Mouse (Mus musculus) myocyte (in vitro differentiated cells): Measurements from ENCODE around the gene Hmmr. TPM values are rescaled to one million over a fixed set of nuclear protein-coding genes. Genes with fewer than 3 reads are reported as not detected.

Experiments
- H3K27me3 ChIP-seq: one replicate; pipeline ENCODE4 v1.6.1; 2011; ENCODE audit not compliant: control insufficient read depth, insufficient read depth, insufficient read length
- H3K36me3 ChIP-seq: one replicate; pipeline ENCODE4 v1.6.1; 2011; ENCODE audit not compliant: control insufficient read depth, insufficient read depth
- H3K4me2 ChIP-seq: one replicate; pipeline ENCODE4 v1.6.1; 2011; ENCODE audit warnings: low read depth, control low read depth
- H3K4me3 ChIP-seq: one replicate; pipeline ENCODE4 v1.5.1; 2011; ENCODE audit warnings: mild to moderate bottlenecking, control low read depth, moderate library complexity
- H3K79me2 ChIP-seq: one replicate; pipeline ENCODE4 v1.6.1; 2011; ENCODE audit not compliant: control insufficient read depth, insufficient read depth
- H3ac ChIP-seq: one replicate; pipeline ENCODE4 v1.6.1; 2011; ENCODE audit not compliant: control insufficient read depth, insufficient read length
- CEBPB ChIP-seq: IDR thresholded peaks from 2 replicates; pipeline ENCODE4 v1.6.1; 2011; ENCODE audit warnings: mild to moderate bottlenecking, moderate library complexity; ENCODE audit not compliant: poor library complexity, insufficient read depth, severe bottlenecking
- E2F4 ChIP-seq: IDR thresholded peaks from one replicate; pipeline ENCODE4 v1.6.1; 2011; ENCODE audit warnings: mild to moderate bottlenecking, control low read depth, moderate library complexity; ENCODE audit not compliant: insufficient read depth
- MAX ChIP-seq: IDR thresholded peaks from one replicate; pipeline ENCODE4 v1.6.1; 2011; ENCODE audit warnings: low read depth, mild to moderate bottlenecking, control low read depth
- MYOD1 ChIP-seq, 3 experiments: IDR thresholded peaks; one replicate each; pipeline ENCODE4 v1.6.1; 2011; ENCODE audit warnings: control low read depth in 2 of 3, low read depth in 2 of 3, mild to moderate bottlenecking in 2 of 3, moderate library complexity in 1 of 3; ENCODE audit not compliant: insufficient read length in 2 of 3, control insufficient read depth in 1 of 3
- MYOG ChIP-seq, 3 experiments: IDR thresholded peaks; one replicate each; pipeline ENCODE4 v1.6.1; 2011; ENCODE audit warnings: control low read depth in 2 of 3, low read depth in 2 of 3, mild to moderate bottlenecking in 2 of 3; ENCODE audit not compliant: insufficient read length in 2 of 3, control insufficient read depth in 1 of 3, insufficient read depth in 1 of 3
- POLR2A ChIP-seq: IDR thresholded peaks from one replicate; pipeline ENCODE4 v1.6.1; 2011; ENCODE audit warnings: low read depth, mild to moderate bottlenecking, control low read depth, moderate library complexity; ENCODE audit not compliant: insufficient read length
- POLR2AphosphoS2 ChIP-seq: IDR thresholded peaks from one replicate; pipeline ENCODE4 v1.6.1; 2011; ENCODE audit warnings: low read depth, control low read depth; ENCODE audit not compliant: insufficient read length
- REST ChIP-seq: IDR thresholded peaks from one replicate; pipeline ENCODE4 v1.6.1; 2011; ENCODE audit warnings: mild to moderate bottlenecking, control low read depth, moderate library complexity; ENCODE audit not compliant: insufficient read depth, insufficient read length
- SRF ChIP-seq: IDR thresholded peaks from one replicate; pipeline ENCODE4 v1.6.1; 2011; ENCODE audit warnings: low read depth; ENCODE audit not compliant: control insufficient read depth, insufficient read length
- TCF12 ChIP-seq: IDR thresholded peaks from one replicate; pipeline ENCODE4 v1.6.1; 2011; ENCODE audit warnings: mild to moderate bottlenecking, control low read depth; ENCODE audit not compliant: poor library complexity, insufficient read depth, severe bottlenecking
- TCF3 ChIP-seq: IDR thresholded peaks from one replicate; pipeline ENCODE4 v1.6.1; 2011; ENCODE audit warnings: low read depth, control low read depth; ENCODE audit not compliant: insufficient read length
- USF1 ChIP-seq: IDR thresholded peaks from one replicate; pipeline ENCODE4 v1.6.1; 2011; ENCODE audit warnings: low read depth, mild to moderate bottlenecking, control low read depth, moderate library complexity
- polyA plus RNA-seq: library from polyadenylated mRNA; unstranded; fragments of >200 nt; fragmentation: generic; extraction: Trizol; gene quantifications from one replicate; pipeline ENCODE4 v1.2.1, GENCODE M21; 2012; ENCODE audit warnings: missing spikeins

Hmmr gene
- polyA plus RNA-seq, 1 experiment = 8.4 TPM

DNA sequence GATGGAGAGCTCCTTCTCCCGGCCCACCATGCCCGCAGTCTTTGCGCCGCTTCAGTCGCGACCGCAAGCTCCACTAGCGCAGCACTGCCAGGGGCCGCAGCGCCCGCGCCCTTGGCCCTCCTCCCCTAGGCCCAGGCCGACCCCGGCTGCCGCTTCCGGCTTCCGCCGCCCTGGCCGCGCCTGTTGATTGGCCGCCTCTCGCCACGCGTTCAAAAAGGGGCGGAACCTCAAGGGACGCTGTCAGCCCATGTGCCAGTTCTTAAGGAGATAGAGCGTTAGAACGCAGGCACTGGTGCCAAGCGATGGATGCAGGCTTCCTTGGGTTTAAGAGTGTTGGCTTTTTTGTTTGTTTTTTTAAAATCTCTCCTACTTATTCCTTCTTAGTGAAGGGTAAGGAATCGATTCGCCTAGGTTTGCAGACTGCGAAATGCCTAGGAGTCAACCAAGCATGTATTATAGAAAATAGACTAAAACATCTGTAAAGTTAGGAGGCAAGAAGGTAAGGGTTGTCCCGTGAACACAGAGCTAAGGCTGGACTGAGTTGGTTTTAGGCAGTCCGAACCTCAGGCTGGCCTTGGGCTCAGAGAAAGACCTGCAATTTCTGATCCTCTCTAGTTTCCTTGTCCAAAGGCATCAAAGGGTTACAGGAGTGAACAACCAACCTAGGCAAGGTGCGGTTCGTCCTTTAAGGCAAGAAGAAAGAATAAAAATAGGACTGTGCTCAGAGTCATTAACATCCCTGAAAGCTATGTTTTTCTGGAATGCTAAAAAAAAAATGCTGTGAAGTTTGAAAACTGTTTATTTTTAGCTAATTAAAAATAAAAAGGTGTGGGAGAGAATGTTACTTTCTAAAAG, 40.5 kb downstream of the Hmmr start:
- peaks cover 45% of the 10 kb centered on the region for H3K79me2 ChIP-seq
- H3K36me3 ChIP-seq = no peaks in the 10 kb centered on the region
- TF ChIP-seq MAX (peak; percentile 80), USF1 (peak; percentile 79), REST (no peak), TCF3 (no peak), POLR2A (peak; percentile 88), E2F4 (peak; percentile 9), POLR2AphosphoS2 (peak; percentile 86), MYOD1 (IDR thresholded peaks at IDR 0.05; ENCODE audit: control insufficient read depth in 1 of 3, insufficient read length in 2 of 3, low read depth in 2 of 3) (no peak), TCF12 (no peak)
- peak overlapping the region; percentile 4 for H3ac ChIP-seq
- no peaks in the 10 kb centered on the region for H3K27me3 ChIP-seq
- H3K4me2 ChIP-seq = peak overlapping the region; percentile 100
- H3K4me3 ChIP-seq = peak overlapping the region; percentile 35

GRCm38 (mm10) chr11:40692101-40692509, 41.1 kb downstream of the Hmmr start:
- H3K4me2 ChIP-seq = peak overlapping the region; percentile 92
- H3K36me3 ChIP-seq = no peaks in the 10 kb centered on the region
- peak overlapping the region; percentile 35 for H3K4me3 ChIP-seq
- peaks cover 51% of the 10 kb centered on the region for H3K79me2 ChIP-seq
- H3K27me3 ChIP-seq = no peaks in the 10 kb centered on the region
- peak overlapping the region; percentile 4 for H3ac ChIP-seq
- TF ChIP-seq SRF (peak; percentile 65), MYOG (IDR thresholded peaks at IDR 0.05; ENCODE audit: control insufficient read depth in 1 of 3, insufficient read depth in 1 of 3, insufficient read length in 2 of 3, low read depth in 2 of 3) (no peak)

DNA sequence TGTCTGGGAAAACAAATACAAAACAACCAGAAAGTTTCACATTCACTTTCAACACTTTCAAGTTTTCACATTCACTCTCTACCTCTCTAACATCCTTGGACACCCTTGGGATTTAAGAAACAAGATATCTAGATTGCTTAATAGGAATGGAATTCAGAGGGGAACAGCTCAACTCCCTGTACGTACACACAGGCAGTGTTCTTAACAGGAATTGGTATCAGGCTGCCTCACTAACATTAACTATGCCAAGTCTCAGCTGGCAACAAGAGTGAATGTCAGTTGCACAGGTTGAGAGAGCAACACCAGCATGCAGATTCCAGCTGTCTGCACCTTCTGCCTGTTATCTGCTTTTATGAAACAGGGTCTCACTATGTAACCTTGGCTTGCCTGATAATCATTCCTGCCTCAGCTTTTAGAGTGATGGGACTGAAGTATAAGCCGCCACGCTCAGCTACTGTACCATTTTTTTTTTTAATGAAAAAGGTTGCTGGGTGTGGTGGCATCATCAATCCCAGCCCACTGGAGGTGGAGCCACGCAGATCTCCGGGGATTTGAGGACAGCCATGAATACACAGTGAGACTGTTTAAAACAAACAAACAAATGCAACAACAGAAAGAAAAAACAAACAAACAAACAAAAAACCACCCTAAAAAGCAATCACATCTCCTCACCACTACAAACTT, 42.6 kb downstream of the Hmmr start:
- Histone ChIP-seq H3K27me3 (no peaks in the 10 kb centered on the region), H3K36me3 (no peaks in the 10 kb centered on the region), H3K79me2 (peaks cover 55% of the 10 kb centered on the region), H3ac (no peak overlapping the region), H3K4me3 (peak overlapping the region; percentile 35), H3K4me2 (peak overlapping the region; percentile 92)
- TF ChIP-seq CEBPB (peak; percentile 45; the same call in 1 of the 2 replicates), MYOG (IDR thresholded peaks at IDR 0.05; ENCODE audit: control insufficient read depth in 1 of 3, insufficient read depth in 1 of 3, insufficient read length in 2 of 3, low read depth in 2 of 3) (no peak), MYOD1 (IDR thresholded peaks at IDR 0.05; ENCODE audit: control insufficient read depth in 1 of 3, insufficient read length in 2 of 3, low read depth in 2 of 3) (no peak), TCF12 (no peak)

- no peaks in the 10 kb centered on the region for H3K27me3 ChIP-seq
- no peak overlapping the region for H3K4me2 ChIP-seq
- no peak overlapping the region for H3ac ChIP-seq
- no peak for TF ChIP-seq MAX
- TF ChIP-seq REST = no peak
- TF ChIP-seq POLR2A = no peak
- no peak for TF ChIP-seq TCF3
- no peak for TF ChIP-seq USF1
- no peak for TF ChIP-seq SRF
- no peak for TF ChIP-seq TCF12
- TF ChIP-seq CEBPB = no peak
- TF ChIP-seq MYOD1 (IDR thresholded peaks at IDR 0.05; ENCODE audit: control insufficient read depth in 1 of 3, insufficient read length in 2 of 3, low read depth in 2 of 3) = no peak
- TF ChIP-seq POLR2AphosphoS2 = no peak
- TF ChIP-seq E2F4 = no peak
- TF ChIP-seq MYOG (IDR thresholded peaks at IDR 0.05; ENCODE audit: control insufficient read depth in 1 of 3, insufficient read depth in 1 of 3, insufficient read length in 2 of 3, low read depth in 2 of 3) = no peak
- H3K4me3 ChIP-seq = no peak overlapping the region
- H3K36me3 ChIP-seq = peaks cover 23% of the 10 kb centered on the region
- peaks cover 16% of the 10 kb centered on the region for H3K79me2 ChIP-seq
Measured at GRCm38 (mm10) chr11:40683295-40683694, 49.9 kb downstream of the Hmmr start.

- no peak for TF ChIP-seq MAX
- TF ChIP-seq TCF12 = no peak
- TF ChIP-seq REST = no peak
- no peak for TF ChIP-seq MYOG (IDR thresholded peaks at IDR 0.05; ENCODE audit: control insufficient read depth in 1 of 3, insufficient read depth in 1 of 3, insufficient read length in 2 of 3, low read depth in 2 of 3)
- TF ChIP-seq SRF = no peak
- TF ChIP-seq E2F4 = no peak
- TF ChIP-seq TCF3 = no peak
- TF ChIP-seq CEBPB = no peak
- TF ChIP-seq USF1 = no peak
- no peak for TF ChIP-seq POLR2AphosphoS2
- TF ChIP-seq MYOD1 (IDR thresholded peaks at IDR 0.05; ENCODE audit: control insufficient read depth in 1 of 3, insufficient read length in 2 of 3, low read depth in 2 of 3) = no peak
- no peak for TF ChIP-seq POLR2A
- Histone ChIP-seq H3K27me3 (no peaks in the 10 kb centered on the region), H3K36me3 (peaks cover 23% of the 10 kb centered on the region), H3K4me2 (no peak overlapping the region), H3K79me2 (peaks cover 8% of the 10 kb centered on the region), H3ac (no peak overlapping the region), H3K4me3 (no peak overlapping the region)
Measured at GRCm38 (mm10) chr11:40682456-40682855, 50.8 kb downstream of the Hmmr start.
